Mouse (Mus musculus) layer of hippocampus, adult 18-20 months (tissue): ENCODE results near the gene Rarres2. TPM values are rescaled to one million over a fixed set of nuclear protein-coding genes. Genes with fewer than 3 reads are reported as not detected.
A peak's percentile ranks its signal among the peaks of the same experiment; 100 is the strongest.
"Not testable (repeated sequence)": the region's sequence is repeated elsewhere in the genome, so short reads cannot be mapped to it uniquely, and the experiment has no call there.

ENCODE experiments used
- DNase-seq, 2 experiments: peaks; one replicate each; pipeline ENCODE4 v3.0.0; 2022; ENCODE audit warnings: low spot score in 2 of 2
- total RNA-seq, 2 experiments: library from RNA; stranded (reverse); gene quantifications; 2 replicates each; pipeline ENCODE4 v1.2.3; 2021

The Rarres2 gene
- total RNA-seq, 2 experiments from 2014 or later = 14.9 to 18.0 TPM

DNA sequence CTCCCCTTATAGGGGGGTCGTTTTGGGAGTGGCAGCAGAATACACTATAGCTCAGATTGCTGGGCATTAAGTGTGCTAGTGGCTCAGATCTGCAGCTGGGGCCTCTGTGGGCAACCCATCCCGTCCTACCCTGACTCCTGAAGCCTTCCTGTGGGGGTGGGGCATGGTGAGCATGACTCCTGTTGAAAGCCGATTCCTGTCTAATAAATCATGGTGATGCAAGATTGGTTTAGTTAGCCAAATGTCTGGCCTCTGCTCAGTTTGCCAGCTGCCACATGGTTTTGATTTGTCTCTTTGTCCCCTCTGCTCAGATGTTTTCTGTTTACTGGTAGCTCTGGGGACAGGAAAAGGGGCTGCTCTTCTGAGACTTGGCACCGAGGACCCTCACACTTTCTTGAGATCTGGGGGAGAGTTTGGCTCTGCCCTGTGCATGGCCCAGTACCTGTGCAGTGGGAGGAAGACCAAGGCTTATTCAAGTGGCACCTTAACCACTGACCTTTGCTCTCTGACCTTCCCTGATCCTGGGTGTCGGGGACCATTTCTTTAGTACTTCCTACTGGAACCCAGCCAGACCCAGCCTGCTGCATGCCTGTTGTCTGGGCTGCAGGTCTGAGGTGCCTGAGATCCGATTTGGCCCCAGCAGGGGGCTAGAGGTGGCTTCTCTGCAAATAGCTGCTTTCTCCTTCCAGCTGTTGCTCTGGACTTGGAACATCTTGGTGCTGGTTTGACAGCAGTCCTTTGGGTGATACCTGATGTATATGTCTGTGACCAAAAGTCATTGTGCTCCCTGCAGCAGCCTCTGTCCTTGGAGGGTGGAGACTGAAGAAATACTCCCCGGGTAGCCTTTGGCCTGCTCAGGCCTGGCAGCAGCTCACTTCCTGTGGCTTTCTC lies 30.8 kb downstream of the Rarres2 start:
- no peak for DNase-seq

GRCm38 (mm10) chr6:48540721-48541120 lies 31.9 kb downstream of the Rarres2 start:
- DNase-seq = no peak

- DNase-seq = no peak
These were observed 32.7 kb downstream of the Rarres2 start for GRCm38 (mm10) chr6:48539860-48540259.

GRCm38 (mm10) chr6:48538841-48539737 lies 33.5 kb downstream of the Rarres2 start:
- peak; percentile 73 to 92 for DNase-seq

DNA sequence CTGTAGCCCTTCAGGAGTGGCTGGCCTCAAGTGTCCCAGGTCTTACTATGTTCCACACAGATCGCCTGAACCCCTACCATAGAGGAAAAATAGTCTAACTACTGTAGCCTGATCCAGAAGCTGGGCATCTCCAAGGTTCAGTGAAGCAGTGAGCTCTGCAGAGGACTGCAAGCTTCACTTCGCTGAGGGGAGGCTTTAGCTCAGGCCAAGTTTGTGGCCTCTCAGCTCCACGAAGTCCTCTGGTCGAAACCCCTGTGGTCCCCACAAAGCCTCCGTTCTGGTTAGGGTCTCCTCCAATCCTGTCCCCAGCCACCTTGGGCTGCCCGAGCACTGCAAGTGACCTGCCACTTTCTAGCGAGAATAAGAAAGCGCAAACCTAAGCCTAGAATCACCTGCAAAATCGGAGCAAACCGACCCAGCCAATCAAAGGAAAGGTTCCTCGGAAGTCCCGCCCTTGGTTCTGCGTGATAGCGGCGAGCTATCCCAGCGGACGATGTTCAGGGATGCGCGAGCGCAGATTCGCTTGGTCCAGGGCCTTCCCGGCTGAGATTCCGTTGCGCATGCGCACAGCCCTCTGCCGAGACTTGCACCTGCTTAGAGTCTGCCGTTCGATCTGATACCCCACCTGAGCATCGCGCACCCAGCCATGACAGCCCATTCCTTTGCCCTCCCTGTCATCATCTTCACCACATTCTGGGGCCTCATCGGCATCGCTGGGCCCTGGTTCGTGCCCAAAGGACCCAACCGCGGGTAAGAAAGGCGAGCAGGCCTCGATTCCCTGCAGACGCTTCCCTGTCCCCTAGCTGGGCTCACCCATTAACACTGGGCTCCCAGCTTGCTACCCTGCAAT lies 35.3 kb downstream of the Rarres2 start, which contains the start of gene Atp6v0e2:
Gene Atp6v0e2, plus strand, starts transcription at position 511 of the 850 bp plus-strand sequence.
- DNase-seq = peak; percentile 89 to 93

DNA sequence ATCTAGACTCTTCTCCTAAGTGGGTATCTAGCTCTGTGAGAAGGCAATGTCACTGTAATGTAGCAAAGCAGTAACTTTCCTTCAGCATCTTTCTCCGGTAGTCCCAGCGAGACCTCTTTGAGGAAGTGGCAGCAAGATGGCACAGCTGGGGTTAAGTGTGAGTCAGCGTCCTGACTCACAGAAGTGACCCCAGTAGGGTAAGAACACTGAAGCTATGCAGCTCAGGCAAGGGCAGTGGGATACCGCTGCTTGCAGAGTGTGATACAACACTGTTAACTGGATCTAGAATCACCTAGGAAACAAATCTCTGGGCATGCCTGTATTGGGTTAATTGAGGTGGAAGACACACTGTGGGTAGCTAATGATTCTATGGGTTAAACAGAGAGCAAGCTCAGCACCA lies 36.5 kb downstream of the Rarres2 start:
- no peak for DNase-seq

DNA sequence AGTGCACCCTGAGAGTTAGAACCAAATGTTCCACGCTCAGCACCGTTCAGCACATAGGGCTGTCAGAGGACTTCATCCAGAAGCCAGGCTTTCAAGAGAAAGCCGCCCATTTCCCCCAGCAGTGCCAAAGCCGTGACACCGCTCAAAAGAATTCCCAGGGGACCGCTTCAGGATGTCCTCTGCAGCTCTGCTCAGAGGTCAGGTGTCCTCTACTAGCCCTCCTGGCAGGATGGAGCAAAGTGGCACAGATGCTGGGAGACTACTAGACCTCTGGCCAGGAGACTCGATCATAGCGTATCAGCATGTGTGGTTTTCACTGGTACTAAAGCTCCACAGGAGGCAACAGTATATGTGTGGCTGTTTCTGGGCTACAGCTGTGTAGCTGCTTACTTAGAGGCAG lies 37.7 kb downstream of the Rarres2 start:
- DNase-seq = no peak

DNA sequence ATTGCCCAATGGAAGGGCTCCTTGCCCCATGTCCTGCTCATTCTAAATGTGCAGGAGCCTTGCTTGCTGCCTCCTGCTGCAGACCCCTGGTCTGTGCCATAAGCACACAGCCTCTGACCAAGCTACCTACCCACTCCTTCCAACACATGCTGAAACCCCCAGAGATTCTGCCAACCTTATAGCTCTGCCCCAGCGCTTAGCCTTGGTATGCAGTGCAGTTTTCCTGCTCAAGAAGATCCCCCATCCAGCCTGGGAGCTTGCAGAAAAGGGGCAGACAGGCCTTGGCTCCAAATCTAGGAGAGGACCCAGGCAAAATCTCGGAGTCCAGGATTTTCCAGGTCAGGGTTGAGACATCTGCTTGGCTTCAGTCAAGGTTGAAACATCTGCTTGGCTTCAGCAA lies 39.1 kb downstream of the Rarres2 start:
- no peak for DNase-seq

GRCm38 (mm10) chr6:48530862-48531261 lies 41.7 kb downstream of the Rarres2 start:
- no peak for DNase-seq

DNA sequence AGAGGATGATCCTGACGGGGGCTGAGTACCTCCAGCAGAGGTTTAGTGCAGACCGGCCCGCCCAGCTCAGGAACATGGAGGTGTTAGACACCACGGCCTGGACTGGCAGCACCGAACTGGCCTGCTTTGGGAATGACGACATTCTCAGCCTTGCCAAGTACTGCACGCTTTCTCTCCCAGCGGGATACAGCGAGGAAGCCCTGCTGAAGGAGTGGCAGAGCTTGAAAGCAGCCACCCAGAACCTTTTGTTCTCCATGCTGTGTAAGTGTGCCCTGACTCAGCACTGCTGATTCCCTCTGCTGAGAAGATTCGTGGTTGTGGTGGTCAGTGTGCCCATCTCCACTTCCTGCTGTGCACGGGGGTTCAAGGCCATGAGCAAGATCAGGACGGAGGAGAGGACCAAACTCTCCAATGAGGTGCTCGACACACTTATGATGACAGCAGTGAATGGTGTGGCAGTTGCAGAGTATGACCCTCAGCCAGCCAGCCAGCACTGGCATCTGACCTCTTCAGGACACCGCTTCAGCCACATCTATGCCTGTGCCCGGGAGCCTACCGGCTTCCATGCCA lies 42.6 kb downstream of the Rarres2 start:
- no peak for DNase-seq

DNA sequence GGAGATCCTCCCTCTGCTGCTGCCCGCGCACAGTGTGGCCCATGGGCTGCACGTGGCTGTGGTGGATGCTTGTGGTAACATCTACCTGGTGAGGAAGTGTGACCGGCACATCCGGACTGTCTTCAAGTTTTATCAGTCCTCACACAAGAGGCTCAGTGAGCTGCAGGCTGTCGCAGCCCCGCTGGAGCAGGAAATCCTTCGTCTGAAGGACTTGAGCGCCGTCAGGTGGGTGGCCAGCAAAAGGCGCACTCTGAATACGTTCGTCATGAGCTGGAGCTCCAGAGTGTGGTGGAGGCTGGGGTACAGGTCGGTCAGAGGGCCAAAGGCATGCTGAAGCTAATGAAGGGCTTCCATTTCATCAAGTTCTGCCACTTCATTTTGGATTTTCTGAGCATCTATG lies 43.3 kb downstream of the Rarres2 start:
- DNase-seq = no peak

GRCm38 (mm10) chr6:48527901-48528300 lies 44.7 kb downstream of the Rarres2 start:
- DNase-seq = no peak

DNA sequence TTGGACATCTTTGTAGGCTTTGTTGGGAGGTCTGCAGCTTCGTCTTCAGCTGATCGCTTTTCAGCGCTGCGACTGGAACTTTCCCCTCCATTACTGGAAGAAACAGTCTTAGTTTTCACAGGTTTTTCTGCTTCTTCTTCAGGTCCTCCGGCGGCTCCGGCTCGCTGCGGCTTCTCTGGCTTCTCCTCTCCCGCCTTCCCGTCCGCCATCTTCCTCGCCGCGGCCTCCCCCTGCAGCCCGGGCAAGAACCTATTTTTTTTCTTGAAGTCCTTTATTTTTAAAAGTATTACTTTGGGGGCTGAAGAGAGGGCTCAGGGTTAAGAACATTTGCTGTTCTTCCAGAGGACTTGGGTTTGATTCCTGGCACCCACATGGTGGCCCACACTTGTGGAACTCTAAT lies 47.7 kb downstream of the Rarres2 start:
- not testable (repeated sequence) for DNase-seq

Other genes with a start within 250 kb of the Rarres2 start
- 10 to 100 TPM; 35.9 to 41.6 TPM for gene Krba1, start 177.2 kb downstream of the Rarres2 start, total RNA-seq
- gene Zfp467, start 127.0 kb downstream of the Rarres2 start, total RNA-seq = 10 to 100 TPM; 22.3 TPM
- gene Sspo, start 124.6 kb downstream of the Rarres2 start, total RNA-seq = under 1 TPM; 0.56 to 0.74 TPM
- 100 to 1,000 TPM; 440 to 446 TPM for gene Atp6v0e2, start 35.2 kb downstream of the Rarres2 start, total RNA-seq
- gene Lrrc61, start 18.0 kb downstream of the Rarres2 start, total RNA-seq = 10 to 100 TPM; 32.3 to 37.6 TPM
- gene Gm45021, start 16.8 kb upstream of the Rarres2 start, total RNA-seq = not detected
- 10 to 100 TPM; 48.0 to 51.0 TPM for gene Repin1, start 21.1 kb upstream of the Rarres2 start, total RNA-seq
- not detected for gene Gm44965, start 21.2 kb upstream of the Rarres2 start, total RNA-seq
- 1 to 10 TPM; 7.1 to 8.2 TPM for gene Zfp775, start 29.3 kb upstream of the Rarres2 start, total RNA-seq
- 10 to 100 TPM; 13.4 to 13.6 TPM for gene AI854703, start 54.0 kb upstream of the Rarres2 start, total RNA-seq
- gene Gimap8, start 74.4 kb upstream of the Rarres2 start, total RNA-seq = under 1 TPM; 0.77 to 0.81 TPM
- 1 to 10 TPM in 1 of 2 experiments, under 1 TPM in 1; 0.48 to 1.1 TPM for gene Gimap9, start 103.3 kb upstream of the Rarres2 start, total RNA-seq
- not detected for gene Gimap4, start 111.8 kb upstream of the Rarres2 start, total RNA-seq
- 1 to 10 TPM; 4.3 to 4.9 TPM for gene Gimap6, start 135.4 kb upstream of the Rarres2 start, total RNA-seq
- gene Gm28053, start 145.8 kb upstream of the Rarres2 start, total RNA-seq = 1 to 10 TPM in 1 of 2 experiments, not detected in 1; 1.9 TPM
- gene Gimap7, start 145.8 kb upstream of the Rarres2 start, total RNA-seq = not detected
- 1 to 10 TPM; 1.4 to 1.9 TPM for gene Gimap1, start 166.3 kb upstream of the Rarres2 start, total RNA-seq
- under 1 TPM; 0.62 to 0.99 TPM for gene Gimap5, start 173.4 kb upstream of the Rarres2 start, total RNA-seq
- gene Gimap3, start 198.1 kb upstream of the Rarres2 start, total RNA-seq = not detected